Mouse (Mus musculus): ENCODE measurements at regions not wholly inside any gene's neighbourhood (a gene's known extent, or its start where the extent isn't known, plus 50 kb on each side); places are given as distances from the start of the nearest gene placed in this dataset.

- H3K27me3 ChIP-seq (replicated peaks) = no peaks in the 10 kb centered on the region
- WGBS = 75% methylated on average over 9 of the region's 9 CpGs
- H3K4me1 ChIP-seq (replicated peaks) = no peaks in the 10 kb centered on the region
- H3K27ac ChIP-seq (ENCODE audit: poor library complexity, severe bottlenecking) = no peak overlapping the region
- no peaks in the 10 kb centered on the region for H3K36me3 ChIP-seq
- no peak overlapping the region for H3K4me3 ChIP-seq
- H3K9me3 ChIP-seq (replicated peaks) = no peaks in the 10 kb centered on the region
- H3K9ac ChIP-seq = no peak overlapping the region
- H3K4me2 ChIP-seq = no peak overlapping the region
- ATAC-seq (ENCODE audit: insufficient number of reproducible peaks, low FRiP score) = no peak
Measured at GRCm38 (mm10) chr2:45783634-45784412, 666.6 kb upstream of the Zeb2 start.

GRCm38 (mm10) chr2:45777466-45777865 lies 660.3 kb upstream of the Zeb2 start:
- Histone ChIP-seq H3K9me3 (replicated peaks) (no peaks in the 10 kb centered on the region), H3K4me3 (no peak overlapping the region), H3K36me3 (no peaks in the 10 kb centered on the region), H3K9ac (no peak overlapping the region), H3K4me1 (replicated peaks) (no peaks in the 10 kb centered on the region), H3K4me2 (no peak overlapping the region), H3K27ac (ENCODE audit: poor library complexity, severe bottlenecking) (no peak overlapping the region), H3K27me3 (replicated peaks) (no peaks in the 10 kb centered on the region)
- ATAC-seq (ENCODE audit: insufficient number of reproducible peaks, low FRiP score) = no peak
- WGBS = 80% methylated on average over 7 of the region's 7 CpGs

GRCm38 (mm10) chr2:45776485-45777135 lies 659.4 kb upstream of the Zeb2 start:
- WGBS = 84% methylated on average over 17 of the region's 17 CpGs
- no peak for ATAC-seq (ENCODE audit: insufficient number of reproducible peaks, low FRiP score)
- H3K4me1 ChIP-seq (replicated peaks) = no peaks in the 10 kb centered on the region
- no peak overlapping the region for H3K9ac ChIP-seq
- H3K9me3 ChIP-seq (replicated peaks) = no peaks in the 10 kb centered on the region
- H3K4me3 ChIP-seq = no peak overlapping the region
- no peak overlapping the region for H3K4me2 ChIP-seq
- H3K27ac ChIP-seq (ENCODE audit: poor library complexity, severe bottlenecking) = no peak overlapping the region
- H3K27me3 ChIP-seq (replicated peaks) = no peaks in the 10 kb centered on the region
- no peaks in the 10 kb centered on the region for H3K36me3 ChIP-seq

- Histone ChIP-seq H3K4me1 (replicated peaks) (no peaks in the 10 kb centered on the region), H3K9ac (no peak overlapping the region), H3K4me2 (no peak overlapping the region), H3K27me3 (replicated peaks) (no peaks in the 10 kb centered on the region), H3K27ac (ENCODE audit: poor library complexity, severe bottlenecking) (no peak overlapping the region), H3K9me3 (replicated peaks) (no peaks in the 10 kb centered on the region), H3K4me3 (no peak overlapping the region), H3K36me3 (no peaks in the 10 kb centered on the region)
- no peak for ATAC-seq (ENCODE audit: insufficient number of reproducible peaks, low FRiP score)
- 82% methylated on average over 4 of the region's 4 CpGs for whole genome bisulfite sequencing
Measured at GRCm38 (mm10) chr2:45775691-45776090, 658.5 kb upstream of the Zeb2 start.

GRCm38 (mm10) chr2:45774416-45774815 lies 657.2 kb upstream of the Zeb2 start:
- no peak overlapping the region for H3K9ac ChIP-seq
- no peaks in the 10 kb centered on the region for H3K9me3 ChIP-seq (replicated peaks)
- 79% methylated on average over 3 of the region's 3 CpGs for WGBS
- H3K4me1 ChIP-seq (replicated peaks) = no peaks in the 10 kb centered on the region
- H3K27me3 ChIP-seq (replicated peaks) = no peaks in the 10 kb centered on the region
- H3K4me3 ChIP-seq = no peak overlapping the region
- H3K27ac ChIP-seq (ENCODE audit: poor library complexity, severe bottlenecking) = no peak overlapping the region
- H3K36me3 ChIP-seq = no peaks in the 10 kb centered on the region
- no peak overlapping the region for H3K4me2 ChIP-seq
- no peak for ATAC-seq (ENCODE audit: insufficient number of reproducible peaks, low FRiP score)

GRCm38 (mm10) chr2:45757176-45757575 lies 640.0 kb upstream of the Zeb2 start:
- Histone ChIP-seq H3K36me3 (no peaks in the 10 kb centered on the region), H3K9ac (no peak overlapping the region), H3K27ac (ENCODE audit: poor library complexity, severe bottlenecking) (no peak overlapping the region), H3K4me3 (no peak overlapping the region), H3K27me3 (replicated peaks) (no peaks in the 10 kb centered on the region), H3K4me2 (no peak overlapping the region), H3K4me1 (replicated peaks) (no peaks in the 10 kb centered on the region), H3K9me3 (replicated peaks) (no peaks in the 10 kb centered on the region)
- ATAC-seq (ENCODE audit: insufficient number of reproducible peaks, low FRiP score) = no peak
- 69% methylated on average over 1 of the region's 1 CpGs for WGBS

- H3K4me1 ChIP-seq (replicated peaks) = no peaks in the 10 kb centered on the region
- no peaks in the 10 kb centered on the region for H3K27me3 ChIP-seq (replicated peaks)
- no peak overlapping the region for H3K4me3 ChIP-seq
- no peaks in the 10 kb centered on the region for H3K9me3 ChIP-seq (replicated peaks)
- WGBS = 67% methylated on average over 3 of the region's 3 CpGs
- H3K36me3 ChIP-seq = no peaks in the 10 kb centered on the region
- no peak overlapping the region for H3K4me2 ChIP-seq
- no peak for ATAC-seq (ENCODE audit: insufficient number of reproducible peaks, low FRiP score)
- H3K27ac ChIP-seq (ENCODE audit: poor library complexity, severe bottlenecking) = no peak overlapping the region
- H3K9ac ChIP-seq = no peak overlapping the region
Measured at GRCm38 (mm10) chr2:45756395-45756794, 639.2 kb upstream of the Zeb2 start.

GRCm38 (mm10) chr2:45751746-45752145 lies 634.6 kb upstream of the Zeb2 start:
- WGBS = 51% methylated on average over 2 of the region's 2 CpGs
- no peak for ATAC-seq (ENCODE audit: insufficient number of reproducible peaks, low FRiP score)
- no peaks in the 10 kb centered on the region for H3K9me3 ChIP-seq (replicated peaks)
- H3K4me2 ChIP-seq = no peak overlapping the region
- no peaks in the 10 kb centered on the region for H3K4me1 ChIP-seq (replicated peaks)
- H3K4me3 ChIP-seq = no peak overlapping the region
- no peaks in the 10 kb centered on the region for H3K36me3 ChIP-seq
- H3K27me3 ChIP-seq (replicated peaks) = no peaks in the 10 kb centered on the region
- no peak overlapping the region for H3K27ac ChIP-seq (ENCODE audit: poor library complexity, severe bottlenecking)
- H3K9ac ChIP-seq = no peak overlapping the region

- no peak overlapping the region for H3K9ac ChIP-seq
- no peaks in the 10 kb centered on the region for H3K27me3 ChIP-seq (replicated peaks)
- no peaks in the 10 kb centered on the region for H3K9me3 ChIP-seq (replicated peaks)
- no peak overlapping the region for H3K4me3 ChIP-seq
- no peaks in the 10 kb centered on the region for H3K36me3 ChIP-seq
- no peak overlapping the region for H3K27ac ChIP-seq (ENCODE audit: poor library complexity, severe bottlenecking)
- no peak for ATAC-seq (ENCODE audit: insufficient number of reproducible peaks, low FRiP score)
- H3K4me2 ChIP-seq = no peak overlapping the region
- 67% methylated on average over 2 of the region's 2 CpGs for WGBS
- no peaks in the 10 kb centered on the region for H3K4me1 ChIP-seq (replicated peaks)
Measured at GRCm38 (mm10) chr2:45749379-45749778, 632.2 kb upstream of the Zeb2 start.

GRCm38 (mm10) chr2:45747263-45748236 lies 630.4 kb upstream of the Zeb2 start:
- no peak overlapping the region for H3K9ac ChIP-seq
- no peaks in the 10 kb centered on the region for H3K36me3 ChIP-seq
- no peak for ATAC-seq (ENCODE audit: insufficient number of reproducible peaks, low FRiP score)
- no peak overlapping the region for H3K27ac ChIP-seq (ENCODE audit: poor library complexity, severe bottlenecking)
- H3K4me1 ChIP-seq (replicated peaks) = no peaks in the 10 kb centered on the region
- no peaks in the 10 kb centered on the region for H3K27me3 ChIP-seq (replicated peaks)
- H3K4me2 ChIP-seq = no peak overlapping the region
- 69% methylated on average over 7 of the region's 7 CpGs for WGBS
- no peaks in the 10 kb centered on the region for H3K9me3 ChIP-seq (replicated peaks)
- H3K4me3 ChIP-seq = no peak overlapping the region

GRCm38 (mm10) chr2:45746606-45747005 lies 629.4 kb upstream of the Zeb2 start:
- no peak for ATAC-seq (ENCODE audit: insufficient number of reproducible peaks, low FRiP score)
- WGBS = 73% methylated on average over 4 of the region's 4 CpGs
- H3K4me2 ChIP-seq = no peak overlapping the region
- no peaks in the 10 kb centered on the region for H3K9me3 ChIP-seq (replicated peaks)
- H3K9ac ChIP-seq = no peak overlapping the region
- no peaks in the 10 kb centered on the region for H3K36me3 ChIP-seq
- no peak overlapping the region for H3K4me3 ChIP-seq
- H3K27me3 ChIP-seq (replicated peaks) = no peaks in the 10 kb centered on the region
- H3K4me1 ChIP-seq (replicated peaks) = no peaks in the 10 kb centered on the region
- H3K27ac ChIP-seq (ENCODE audit: poor library complexity, severe bottlenecking) = no peak overlapping the region

Data from heart, embryonic 12.5 days (tissue).